Comparison of ENCODE assay signal across 11 mouse cellular contexts in the genomic region with DNA sequence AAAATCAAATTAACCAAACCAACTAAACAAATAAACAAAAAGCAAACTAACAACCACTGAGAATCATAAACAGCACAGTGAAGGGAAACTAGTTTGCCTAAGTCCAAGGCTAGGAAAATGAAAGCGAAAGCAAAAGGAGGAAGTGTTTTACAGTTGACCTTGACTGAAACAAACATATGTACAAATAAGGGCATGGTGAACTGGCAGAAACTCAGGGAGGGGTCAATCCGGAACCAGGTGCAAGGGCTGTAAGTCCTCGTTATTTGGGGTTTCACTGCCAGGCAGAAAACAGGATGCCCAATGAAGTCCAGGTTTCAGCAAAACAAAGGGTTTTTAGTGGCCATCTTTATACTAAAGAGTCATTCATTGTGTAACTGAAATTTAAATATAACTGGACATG. TPM values are rescaled to one million over a fixed set of nuclear protein-coding genes. Genes with fewer than 3 reads are reported as not detected.
DNase-seq lines count a peak whose midpoint lies in the region; ATAC-seq and TF ChIP-seq lines count a peak whose summit lies in the region.
"Had no signal": no experiment of that assay in that cellular context is flagged by ENCODE, and none has a peak within 500 bp of the region (broad histone marks: within the 10 kb centered on the region; RNA-seq: fewer than 3 reads in every experiment).

No protein-coding gene starts in this region.

- intact Hi-C loops in left cerebral cortex, postnatal 25 days (cut with DNase I) = no loop called here

- H3K27ac ChIP-seq in CH12.LX (ENCODE audit: insufficient read depth, low read depth) = peak overlapping the region; percentile 94
- H3K27ac ChIP-seq: embryonic facial prominence, embryonic 13.5 days; liver, embryonic 15.5 days had no signal

- H3K36me3 ChIP-seq in CH12.LX (replicated peaks in 1 of 2; ENCODE audit: control insufficient read depth in 1 of 2, insufficient read depth in 1 of 2, low read length in 1 of 2) = no peaks in the 10 kb centered on the region
- H3K36me3 ChIP-seq: embryonic facial prominence, embryonic 13.5 days; liver, embryonic 15.5 days had no signal

- no peak for TF ChIP-seq RAD21 in CH12.LX (IDR thresholded peaks at IDR 0.05; ENCODE audit: low read depth, low read length)

- peak; percentile 91 for TF ChIP-seq EP300 in CH12.LX (IDR thresholded peaks at IDR 0.05; ENCODE audit: low read length)

- peak; percentile 99 for ATAC-seq in granulocyte monocyte progenitor cell, adult 5-6 weeks (replicated peaks; ENCODE audit: poor library complexity, severe bottlenecking)

- H3K27me3 ChIP-seq in CH12.LX (replicated peaks) = no peaks in the 10 kb centered on the region
- H3K27me3 ChIP-seq: embryonic facial prominence, embryonic 13.5 days; liver, embryonic 15.5 days had no signal

- H3K9me3 ChIP-seq in CH12.LX (replicated peaks; ENCODE audit: low read length) = no peaks in the 10 kb centered on the region
- H3K9me3 ChIP-seq: embryonic facial prominence, embryonic 13.5 days; liver, embryonic 15.5 days had no signal

- dilution Hi-C loops in CH12.LX (cut with MboI; ENCODE audit: extremely low pct_ligation_motif_present, extremely low pct_unique_long_range_greater_than_20kb, low sequenced_read_pairs) = no loop called here

- no peaks in the 10 kb centered on the region for H3K79me2 ChIP-seq in CH12.LX (replicated peaks; ENCODE audit: control insufficient read depth, extremely low read depth, insufficient read depth, poor library complexity, severe bottlenecking)

- TF ChIP-seq CTCF in CH12.LX (conservative IDR thresholded peaks at IDR 0.05 in 1 of 2, IDR thresholded peaks at IDR 0.05 in 1 of 2; ENCODE audit: low read depth in 2 of 2, low read length in 2 of 2) = no peak

- H3K4me3 ChIP-seq in CH12.LX (replicated peaks in 1 of 3; ENCODE audit: low read depth in 2 of 3, low read length in 2 of 3, poor library complexity in 1 of 3) = no peak overlapping the region
- H3K4me3 ChIP-seq: embryonic facial prominence, embryonic 13.5 days; liver, embryonic 15.5 days had no signal

- DNase-seq in lung, adult 18-20 months = peak; percentile 8 to 11
- no peak for DNase-seq in lung, postnatal 10 days
- DNase-seq in CH12.LX (ENCODE audit: extremely low read depth) = peak; percentile 86
- DNase-seq in skeletal muscle tissue, adult 2 months (ENCODE audit: low read depth, low spot score) = peak; percentile 34
- no peak for DNase-seq in T-cell, adult 2 months (ENCODE audit: low spot score)
- DNase-seq in left cerebral cortex, postnatal 25 days (ENCODE audit: low spot score in 2 of 2) = no peak
- DNase-seq: kidney, adult 8-10 months; thymus, adult 2 months had no signal

- peak overlapping the region; percentile 72; the same call in 1 of the 2 replicates for H3K4me2 ChIP-seq in CH12.LX (ENCODE audit: insufficient read depth, low read depth, poor library complexity, severe bottlenecking)
- H3K4me2 ChIP-seq: embryonic facial prominence, embryonic 13.5 days; liver, embryonic 15.5 days had no signal

- H3K9ac ChIP-seq in CH12.LX (ENCODE audit: insufficient read depth, low read depth) = no peak overlapping the region; the same call in 1 of the 2 replicates
- H3K9ac ChIP-seq: embryonic facial prominence, embryonic 13.5 days; liver, embryonic 15.5 days had no signal

- 0 out of 2 replicates have a peak, but pooled peaks have one; percentile 2 for TF ChIP-seq POLR2A in CH12.LX (IDR thresholded peaks at IDR 0.05; ENCODE audit: low read depth, low read length)

- in situ Hi-C loops in CH12.LX (cut with MboI; ENCODE audit: low pct_ligation_motif_present, low pct_unique_long_range_greater_than_20kb, low sequenced_read_pairs) = loop anchor here (5.0 kb wide), 1 partner anchor 45 kb away; a partner anchor contains a TSS

- H3K4me1 ChIP-seq in CH12.LX (ENCODE audit: control insufficient read depth in 1 of 2, insufficient read depth in 2 of 2) = peaks cover 9 to 51% of the 10 kb centered on the region in 2 experiments
- H3K4me1 ChIP-seq: embryonic facial prominence, embryonic 13.5 days; liver, embryonic 15.5 days had no signal

TF ChIP-seq in CH12.LX, 34 proteins besides CTCF, POLR2A, EP300 and RAD21:
- TF ChIP-seq MAFK (IDR thresholded peaks at IDR 0.05; ENCODE audit: insufficient replicate concordance, low read length) (no peak), GABPA (IDR thresholded peaks at IDR 0.05; ENCODE audit: insufficient replicate concordance, low read depth, low read length) (no peak), CHD2 (IDR thresholded peaks at IDR 0.05; ENCODE audit: low read length) (no peak), NELFE (IDR thresholded peaks at IDR 0.05; ENCODE audit: low read depth, low read length) (no peak), MEF2A (IDR thresholded peaks at IDR 0.05; ENCODE audit: borderline replicate concordance, low read depth, low read length) (no peak; the same call in 1 of the 2 replicates), E2F4 (IDR thresholded peaks at IDR 0.05; ENCODE audit: insufficient replicate concordance, low read depth, low read length) (no peak), MXI1 (IDR thresholded peaks at IDR 0.05; ENCODE audit: low read depth, low read length) (no peak), BHLHE40 (IDR thresholded peaks at IDR 0.05; ENCODE audit: low read depth, low read length) (peak; percentile 50; the same call in 1 of the 2 replicates), SMC3 (IDR thresholded peaks at IDR 0.05; ENCODE audit: low read depth, low read length) (no peak), TBP (conservative IDR thresholded peaks at IDR 0.05; ENCODE audit: low read depth, low read length) (0 out of 2 replicates have a peak, but pooled peaks have one; percentile 11), ELF1 (IDR thresholded peaks at IDR 0.05; ENCODE audit: low read depth, low read length) (peak; percentile 82), ZMIZ1 (IDR thresholded peaks at IDR 0.05; ENCODE audit: low read depth, low read length) (no peak), POLR2AphosphoS2 (IDR thresholded peaks at IDR 0.05; ENCODE audit: low read depth, low read length) (no peak), MAX (IDR thresholded peaks at IDR 0.05; ENCODE audit: low read length) (no peak), NRF1 (IDR thresholded peaks at IDR 0.05; ENCODE audit: low read depth, low read length) (no peak), ZNF384 (IDR thresholded peaks at IDR 0.05; ENCODE audit: low read depth, low read length) (no peak), UBTF (IDR thresholded peaks at IDR 0.05; ENCODE audit: low read depth, low read length) (no peak), HCFC1 (IDR thresholded peaks at IDR 0.05; ENCODE audit: low read depth, low read length) (no peak; the same call in 1 of the 2 replicates), KAT2A (IDR thresholded peaks at IDR 0.05; ENCODE audit: insufficient replicate concordance, low read length) (no peak), USF1 (IDR thresholded peaks at IDR 0.05; ENCODE audit: low read depth, low read length) (no peak), JUN (IDR thresholded peaks at IDR 0.05; ENCODE audit: insufficient read depth, low read depth, low read length) (no peak), TCF12 (IDR thresholded peaks at IDR 0.05; ENCODE audit: low read depth, low read length) (peak; percentile 85), JUND (conservative IDR thresholded peaks at IDR 0.05; ENCODE audit: low read depth, low read length) (no peak), SIN3A (IDR thresholded peaks at IDR 0.05; ENCODE audit: low read length) (no peak), ZC3H11A (IDR thresholded peaks at IDR 0.05; ENCODE audit: low read depth, low read length) (no peak), ETS1 (conservative IDR thresholded peaks at IDR 0.05; ENCODE audit: low read depth, low read length) (peak; percentile 95), MYC (IDR thresholded peaks at IDR 0.05; ENCODE audit: low read depth, low read length) (no peak; the same call in 1 of the 2 replicates), ZKSCAN1 (IDR thresholded peaks at IDR 0.05; ENCODE audit: borderline replicate concordance, low read depth, low read length) (no peak), MAZ (IDR thresholded peaks at IDR 0.05; ENCODE audit: low read depth, low read length) (peak; percentile 42; the same call in 1 of the 2 replicates), USF2 (conservative IDR thresholded peaks at IDR 0.05; ENCODE audit: low read depth, low read length) (no peak), PAX5 (IDR thresholded peaks at IDR 0.05; ENCODE audit: low read length) (no peak), RCOR1 (conservative IDR thresholded peaks at IDR 0.05; ENCODE audit: low read depth, low read length) (no peak), IRF4 (IDR thresholded peaks at IDR 0.05; ENCODE audit: low read depth, low read length) (peak; percentile 96), CHD1 (IDR thresholded peaks at IDR 0.05; ENCODE audit: low read depth, low read length) (no peak)
TF ChIP-seq in CH12.LX: peak in this region for 7.

RNA-seq across cellular contexts. Expression of a gene that starts 45.2 kb away (rescaled TPM):
- total RNA-seq in CH12.LX (2012; rRNA removed) (217 and 253 TPM in 2 replicates), CH12.LX (2014; rRNA removed) (392 and 409 TPM in 2 replicates)
- polyA plus RNA-seq in CH12.LX (2012; ENCODE audit: insufficient read length, low read depth) = 207 and 234 TPM in 2 replicates
- total RNA-seq in granulocyte monocyte progenitor cell, adult 5-6 weeks (2014; fragmentation: Nextera tagmentation) = 218 and 229 TPM in 2 replicates
- 198 and 212 TPM in 2 replicates for total RNA-seq in granulocyte monocyte progenitor cell, adult 5-6 weeks (2017)
- 100 to 1,000 TPM; 445 to 481 TPM for total RNA-seq in left cerebral cortex, postnatal 25 days (2021)

Comparison
In these comparisons a context has a peak if more than half of its experiments do, and no peak if none do; other contexts are left out.
1. DNase-seq: peak in lung, adult 18-20 months (2 of 2), CH12.LX (single experiment) and skeletal muscle tissue, adult 2 months (single experiment); none in lung, postnatal 10 days (single experiment), T-cell, adult 2 months (single experiment) and left cerebral cortex, postnatal 25 days (0 of 2).